Mouse (Mus musculus) heart, embryonic 13.5 days (tissue): ENCODE results near the gene Olfr798. TPM values are rescaled to one million over a fixed set of nuclear protein-coding genes. Genes with fewer than 3 reads are reported as not detected.

Source experiments
- ATAC-seq: fragments of 200-750 bp; cut with Nextera tagmentation; 2 replicates; pipeline ENCODE4 v1.8.0; 2017; ENCODE audit warnings: moderate TSS enrichment; ENCODE audit not compliant: insufficient number of reproducible peaks, low FRiP score, low TSS enrichment; ENCODE audit errors: extremely low read depth
- H3K27ac ChIP-seq: fragments of 300-500 bp; sonication (generic); replicated peaks from 2 replicates; pipeline ENCODE4 v1.5.1; 2015; ENCODE audit warnings: moderate library complexity, mild to moderate bottlenecking, inconsistent platforms
- H3K27me3 ChIP-seq: fragments of 300-500 bp; sonication (generic); replicated peaks from 2 replicates; pipeline ENCODE4 v1.6.1; 2015; ENCODE audit warnings: mild to moderate bottlenecking, inconsistent platforms
- H3K36me3 ChIP-seq: fragments of 300-500 bp; sonication (generic); 2 replicates; pipeline ENCODE4 v1.6.1; 2015; ENCODE audit warnings: mild to moderate bottlenecking, inconsistent platforms
- H3K4me1 ChIP-seq: fragments of 300-500 bp; sonication (generic); 2 replicates; pipeline ENCODE4 v1.6.1; 2015; ENCODE audit warnings: inconsistent platforms
- H3K4me2 ChIP-seq: fragments of 300-500 bp; sonication (generic); 2 replicates; pipeline ENCODE4 v1.6.1; 2015; ENCODE audit warnings: inconsistent platforms, mild to moderate bottlenecking, moderate library complexity
- H3K4me3 ChIP-seq: fragments of 300-500 bp; sonication (generic); 2 replicates; pipeline ENCODE4 v1.5.1; 2015; ENCODE audit warnings: moderate library complexity, mild to moderate bottlenecking, inconsistent platforms
- H3K9ac ChIP-seq: fragments of 300-500 bp; sonication (generic); 2 replicates; pipeline ENCODE4 v1.6.1; 2015; ENCODE audit warnings: inconsistent platforms, mild to moderate bottlenecking, moderate library complexity
- H3K9me3 ChIP-seq: fragments of 300-500 bp; sonication (generic); 2 replicates; pipeline ENCODE4 v1.6.1; 2016; ENCODE audit warnings: inconsistent platforms
- WGBS: fragments of 180-500 bp; shearing (Covaris S2); methylation state at CpG from one replicate; pipeline ENCODE4 v1.1.7; 2015; ENCODE audit warnings: mixed read lengths; 5-methylcytosine and 5-hydroxymethylcytosine counted together
- microRNA-seq: library from miRNA; unstranded; fragments of <30 nt; microRNA quantifications from one replicate; pipeline ENCODE4, GENCODE M21; 2016
- polyA plus RNA-seq: library from polyadenylated mRNA; unstranded; fragments of >200 nt; fragmentation: Nextera tagmentation; extraction: Ambion mirVana; gene quantifications from 2 replicates; pipeline ENCODE4 v1.2.1, GENCODE M21; 2015

The Olfr798 gene
- polyA plus RNA-seq = not detected in 2 replicates

GRCm38 (mm10) chr10:129627834-129628233 lies at the start of gene Olfr798:
Olfr798 (minus strand) TSS chr10:129627934.
- Histone ChIP-seq H3K4me2 (no peak within 1 kb of the TSS), H3K4me1 (no peaks in the 10 kb centered on the region), H3K4me3 (no peak within 1 kb of the TSS), H3K27me3 (no peaks in the 10 kb centered on the region), H3K9me3 (no peaks in the 10 kb centered on the region), H3K27ac (no peak within 1 kb of the TSS), H3K9ac (no peak within 1 kb of the TSS), H3K36me3 (no peaks in the 10 kb centered on the region)
- no peak for ATAC-seq
- 57% methylated on average over 1 of the region's 1 CpGs for WGBS

- no peak within 1 kb of the TSS for H3K4me3 ChIP-seq
- no peaks in the 10 kb centered on the region for H3K36me3 ChIP-seq
- WGBS = 65% methylated on average over 1 of the region's 1 CpGs
- no peak within 1 kb of the TSS for H3K9ac ChIP-seq
- H3K27ac ChIP-seq = no peak within 1 kb of the TSS
- ATAC-seq = no peak
- H3K4me2 ChIP-seq = no peak within 1 kb of the TSS
- no peaks in the 10 kb centered on the region for H3K9me3 ChIP-seq
- no peaks in the 10 kb centered on the region for H3K27me3 ChIP-seq
- no peaks in the 10 kb centered on the region for H3K4me1 ChIP-seq
Observed at GRCm38 (mm10) chr10:129673765-129674164, 46.0 kb upstream of the Olfr798 start, which contains the start of gene Olfr801. Olfr801 (minus strand) TSS chr10:129673865.

DNA sequence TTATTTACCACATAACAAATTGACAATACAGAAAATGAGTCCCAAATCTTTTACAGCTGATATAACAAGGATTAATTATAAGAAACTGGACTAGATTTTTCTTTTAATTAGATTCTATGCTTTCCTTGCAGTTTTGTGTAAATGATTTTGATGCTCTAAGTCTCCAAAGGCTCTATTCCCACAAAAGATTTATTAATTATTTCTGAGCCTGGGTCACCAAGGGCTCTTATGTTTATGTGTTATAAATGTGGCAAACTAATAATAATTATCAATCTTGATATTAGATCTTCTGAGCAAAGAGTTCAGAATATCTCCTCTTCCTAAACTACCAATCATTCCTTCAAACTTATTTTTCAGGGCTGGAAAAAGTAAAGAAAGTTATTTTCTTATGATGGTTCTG lies 29.7 kb upstream of the Olfr798 start, which contains the start of gene Olfr800:
Olfr800 (plus strand) TSS at position 301 of the 400 bp plus-strand sequence.
- Histone ChIP-seq H3K27me3 (no peaks in the 10 kb centered on the region), H3K4me2 (no peak within 1 kb of the TSS), H3K9ac (no peak within 1 kb of the TSS), H3K27ac (no peak within 1 kb of the TSS), H3K4me1 (no peaks in the 10 kb centered on the region), H3K4me3 (no peak within 1 kb of the TSS), H3K36me3 (no peaks in the 10 kb centered on the region), H3K9me3 (no peaks in the 10 kb centered on the region)
- no peak for ATAC-seq

DNA sequence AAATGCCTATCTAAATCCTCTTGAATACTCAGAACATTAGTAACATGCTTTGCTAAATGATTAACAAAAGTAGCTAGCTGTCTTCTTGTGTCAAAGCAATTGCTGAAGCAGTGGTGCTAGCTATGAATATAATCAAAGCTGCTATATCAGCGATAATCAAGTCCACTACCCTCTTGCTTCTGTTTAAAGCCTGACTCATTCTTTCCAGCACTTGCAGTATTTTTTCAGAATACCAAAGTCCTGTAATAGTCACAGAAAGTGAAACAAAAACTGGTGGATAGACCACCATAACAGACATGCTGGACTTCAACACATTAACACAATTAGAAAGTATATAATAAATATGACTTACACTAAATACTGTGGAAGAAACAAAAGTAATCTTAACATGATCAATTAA lies 24.0 kb upstream of the Olfr798 start:
- ATAC-seq = no peak
- 54% methylated on average over 1 of the region's 1 CpGs for WGBS
- Histone ChIP-seq H3K4me1 (no peaks in the 10 kb centered on the region), H3K4me3 (no peak overlapping the region), H3K27ac (no peak overlapping the region), H3K4me2 (no peak overlapping the region), H3K9me3 (no peaks in the 10 kb centered on the region), H3K9ac (no peak overlapping the region), H3K27me3 (no peaks in the 10 kb centered on the region), H3K36me3 (no peaks in the 10 kb centered on the region)

DNA sequence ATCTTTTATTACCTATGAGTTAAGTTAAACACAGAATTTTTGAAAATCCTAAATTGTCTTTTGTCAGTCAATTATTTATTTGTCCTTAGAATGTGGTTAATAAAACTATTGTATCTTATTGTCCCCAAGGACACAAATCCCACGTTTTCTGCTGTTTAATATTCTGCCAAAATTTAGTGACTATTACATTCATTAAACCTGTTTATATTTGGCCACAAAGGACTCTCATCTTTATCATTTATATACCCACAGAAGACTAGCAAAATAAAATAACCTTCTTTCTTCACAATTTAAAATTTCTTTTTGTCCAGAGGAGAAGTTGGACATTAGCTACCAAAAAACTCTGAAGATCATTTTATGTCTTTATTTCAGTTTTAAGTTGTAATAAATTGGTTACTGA lies 9.4 kb upstream of the Olfr798 start, which contains the start of gene Olfr799:
Olfr799 (plus strand) TSS at position 301 of the 400 bp plus-strand sequence.
- no peak for ATAC-seq
- Histone ChIP-seq H3K27ac (no peak within 1 kb of the TSS), H3K4me1 (no peaks in the 10 kb centered on the region), H3K27me3 (no peaks in the 10 kb centered on the region), H3K36me3 (no peaks in the 10 kb centered on the region), H3K9me3 (no peaks in the 10 kb centered on the region; the same call in 1 of the 2 replicates), H3K4me3 (no peak within 1 kb of the TSS), H3K4me2 (no peak within 1 kb of the TSS), H3K9ac (no peak within 1 kb of the TSS)
- 22% methylated on average over 1 of the region's 1 CpGs for WGBS

DNA sequence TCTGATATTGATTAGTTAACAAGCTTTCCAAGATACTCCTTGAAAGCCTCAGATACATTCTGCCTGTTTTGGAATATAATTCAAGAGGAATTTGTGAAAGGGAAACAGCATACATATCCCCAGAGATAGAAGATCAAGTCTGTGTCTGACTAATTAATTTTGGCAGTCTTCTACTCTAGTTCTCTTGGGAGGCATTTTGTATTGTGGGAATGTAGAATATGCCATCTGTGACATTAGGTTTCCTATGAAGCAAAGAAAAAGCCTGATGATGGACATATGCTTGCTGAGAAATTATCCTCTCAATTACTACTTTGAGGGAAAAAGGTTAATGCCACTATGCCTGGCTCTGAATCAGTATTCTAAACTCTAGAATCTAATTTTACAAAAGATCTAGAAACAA lies 4.5 kb downstream of the Olfr798 start:
- no peak overlapping the region for H3K4me3 ChIP-seq
- H3K36me3 ChIP-seq = no peaks in the 10 kb centered on the region
- no peaks in the 10 kb centered on the region for H3K4me1 ChIP-seq
- no peaks in the 10 kb centered on the region for H3K9me3 ChIP-seq
- no peak overlapping the region for H3K9ac ChIP-seq
- no peaks in the 10 kb centered on the region for H3K27me3 ChIP-seq
- no peak for ATAC-seq
- H3K27ac ChIP-seq = no peak overlapping the region
- H3K4me2 ChIP-seq = no peak overlapping the region

GRCm38 (mm10) chr10:129621724-129622123 lies 6.0 kb downstream of the Olfr798 start:
- no peak overlapping the region for H3K4me3 ChIP-seq
- H3K9ac ChIP-seq = no peak overlapping the region
- WGBS = 8% methylated on average over 1 of the region's 1 CpGs
- H3K27ac ChIP-seq = no peak overlapping the region
- H3K4me2 ChIP-seq = no peak overlapping the region
- no peaks in the 10 kb centered on the region for H3K36me3 ChIP-seq
- H3K4me1 ChIP-seq = no peaks in the 10 kb centered on the region
- no peak for ATAC-seq
- H3K27me3 ChIP-seq = no peaks in the 10 kb centered on the region
- no peaks in the 10 kb centered on the region for H3K9me3 ChIP-seq

DNA sequence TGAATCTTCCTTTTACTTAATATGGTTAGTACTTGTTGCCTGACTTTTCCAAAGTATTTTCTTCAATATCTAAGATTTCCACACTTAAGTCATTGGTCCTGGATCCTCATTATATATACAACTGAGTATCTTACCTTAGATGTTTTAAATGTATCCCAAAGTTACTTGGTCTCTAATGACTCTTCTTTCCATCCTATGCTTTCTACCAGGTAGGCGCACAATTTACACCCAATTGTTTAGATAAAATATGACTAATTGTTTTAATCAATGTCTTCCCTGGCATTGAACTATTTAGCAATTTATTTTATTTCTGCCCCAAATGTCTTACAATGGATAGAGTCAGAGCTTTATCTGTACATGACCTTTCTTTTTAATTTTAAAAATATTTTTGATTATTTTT lies 15.3 kb downstream of the Olfr798 start, which contains the start of gene Olfr796:
Olfr796 (minus strand) TSS at position 101 of the 400 bp plus-strand sequence.
- Histone ChIP-seq H3K4me1 (no peaks in the 10 kb centered on the region), H3K27ac (no peak within 1 kb of the TSS), H3K4me2 (no peak within 1 kb of the TSS), H3K9ac (no peak within 1 kb of the TSS), H3K4me3 (no peak within 1 kb of the TSS), H3K9me3 (no peaks in the 10 kb centered on the region), H3K36me3 (no peaks in the 10 kb centered on the region), H3K27me3 (no peaks in the 10 kb centered on the region)
- ATAC-seq = no peak
- 84% methylated on average over 1 of the region's 1 CpGs for WGBS

DNA sequence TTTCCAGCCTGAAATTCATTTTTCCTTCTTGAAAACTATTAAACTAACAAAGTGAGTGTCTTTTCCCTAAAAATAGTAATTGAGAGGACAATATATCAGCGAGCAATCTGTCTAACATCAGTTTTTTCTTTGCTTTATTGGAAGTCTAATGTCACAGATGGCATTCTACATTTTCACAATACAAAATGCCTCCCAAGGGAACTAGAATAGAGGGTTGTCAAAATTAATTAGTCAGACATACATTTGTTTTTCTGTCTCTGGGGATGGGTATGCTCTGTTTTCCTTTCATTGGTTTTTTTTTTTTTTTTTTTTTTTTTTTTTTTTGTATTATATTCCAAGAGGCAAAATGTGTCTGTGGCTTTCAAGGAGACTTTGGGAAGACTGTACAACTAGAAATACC lies 50.7 kb downstream of the Olfr798 start:
- Histone ChIP-seq H3K9ac (no peak overlapping the region), H3K36me3 (no peaks in the 10 kb centered on the region), H3K4me3 (no peak overlapping the region), H3K4me2 (no peak overlapping the region), H3K27me3 (no peaks in the 10 kb centered on the region), H3K27ac (no peak overlapping the region), H3K4me1 (no peaks in the 10 kb centered on the region), H3K9me3 (no peaks in the 10 kb centered on the region)
- WGBS = 57% methylated on average over 1 of the region's 1 CpGs
- no peak for ATAC-seq

Small RNAs within 50 kb of the gene (microRNA-seq; reads per million reads assigned to microRNA genes)
- not detected for gene Gm23252

Other genes with a start within 250 kb of the Olfr798 start
- gene Olfr784, start 243.9 kb downstream of the Olfr798 start, polyA plus RNA-seq = 0.07 TPM in 1 of 2 replicates, not detected in the other
- gene Olfr785, start 222.5 kb downstream of the Olfr798 start, polyA plus RNA-seq = not detected in 2 replicates
- not detected in 2 replicates for gene Olfr786, start 200.6 kb downstream of the Olfr798 start, polyA plus RNA-seq
- gene Olfr787, start 166.1 kb downstream of the Olfr798 start, polyA plus RNA-seq = not detected in 2 replicates
- gene Olfr788, start 156.9 kb downstream of the Olfr798 start, polyA plus RNA-seq = not detected in 2 replicates
- gene Olfr789, start 143.2 kb downstream of the Olfr798 start, polyA plus RNA-seq = not detected in 2 replicates
- gene Olfr790, start 129.4 kb downstream of the Olfr798 start, polyA plus RNA-seq = not detected in 2 replicates
- not detected in 2 replicates for gene Olfr791, start 106.1 kb downstream of the Olfr798 start, polyA plus RNA-seq
- not detected in 2 replicates for gene Olfr792, start 88.8 kb downstream of the Olfr798 start, polyA plus RNA-seq
- gene Olfr794, start 60.3 kb downstream of the Olfr798 start, polyA plus RNA-seq = not detected in 2 replicates
- not detected in 2 replicates for gene Olfr796, start 15.4 kb downstream of the Olfr798 start, polyA plus RNA-seq
- gene Olfr799, start 9.6 kb upstream of the Olfr798 start, polyA plus RNA-seq = not detected in 2 replicates
- not detected in 2 replicates for gene Olfr800, start 29.8 kb upstream of the Olfr798 start, polyA plus RNA-seq
- gene Olfr801, start 45.9 kb upstream of the Olfr798 start, polyA plus RNA-seq = not detected in 2 replicates
- not detected in 2 replicates for gene Olfr802, start 60.2 kb upstream of the Olfr798 start, polyA plus RNA-seq
- gene Olfr803, start 66.4 kb upstream of the Olfr798 start, polyA plus RNA-seq = not detected in 2 replicates
- not detected in 2 replicates for gene Olfr804, start 75.3 kb upstream of the Olfr798 start, polyA plus RNA-seq
- gene Olfr805, start 101.4 kb upstream of the Olfr798 start, polyA plus RNA-seq = not detected in 2 replicates
- not detected in 2 replicates for gene Olfr806, start 114.0 kb upstream of the Olfr798 start, polyA plus RNA-seq
- gene Olfr807, start 129.9 kb upstream of the Olfr798 start, polyA plus RNA-seq = not detected in 2 replicates
- not detected in 2 replicates for gene Olfr808, start 137.5 kb upstream of the Olfr798 start, polyA plus RNA-seq
- gene Olfr809, start 146.7 kb upstream of the Olfr798 start, polyA plus RNA-seq = not detected in 2 replicates
- gene Olfr810, start 167.0 kb upstream of the Olfr798 start, polyA plus RNA-seq = not detected in 2 replicates
- gene Olfr811, start 176.5 kb upstream of the Olfr798 start, polyA plus RNA-seq = not detected in 2 replicates
- gene Olfr812, start 218.2 kb upstream of the Olfr798 start, polyA plus RNA-seq = not detected in 2 replicates
- gene Olfr813, start 227.4 kb upstream of the Olfr798 start, polyA plus RNA-seq = not detected in 2 replicates